Mouse (Mus musculus) G1E (cell line): ENCODE measurements around the gene Hist1h2bg. TPM values are rescaled to one million over a fixed set of nuclear protein-coding genes. Genes with fewer than 3 reads are reported as not detected.
A peak's percentile ranks its signal among the peaks of the same experiment; 100 is the strongest.
"Not testable (repeated sequence)": the region's sequence is repeated elsewhere in the genome, so short reads cannot be mapped to it uniquely, and the experiment has no call there.

Experiments used
- ATAC-seq: 2 replicates; pipeline ENCODE4 v1.8.0; 2016; ENCODE audit warnings: mild to moderate bottlenecking; ENCODE audit not compliant: insufficient number of reproducible peaks, poor library complexity, low FRiP score, severe bottlenecking; ENCODE audit errors: extremely low read depth
- DNase-seq: peaks from one replicate; pipeline ENCODE4 v3.0.0; 2012; ENCODE audit warnings: low spot score
- H3K27me3 ChIP-seq: 2 replicates; pipeline ENCODE4 v1.6.1; 2012; ENCODE audit warnings: mild to moderate bottlenecking, low read length, inconsistent platforms; ENCODE audit not compliant: insufficient read depth
- H3K36me3 ChIP-seq: replicated peaks from 2 replicates; pipeline ENCODE3; 2012; ENCODE audit warnings: mild to moderate bottlenecking, inconsistent platforms
- H3K4me1 ChIP-seq: 2 replicates; pipeline ENCODE4 v1.6.1; 2012; ENCODE audit warnings: low read depth, low read length, inconsistent platforms, mixed read lengths; ENCODE audit not compliant: insufficient read depth
- H3K4me3 ChIP-seq: 2 replicates; pipeline ENCODE4 v1.5.1; 2012; ENCODE audit warnings: low read depth, mild to moderate bottlenecking, inconsistent platforms, low read length, moderate library complexity, mixed read lengths
- H3K9me3 ChIP-seq: replicated peaks from 2 replicates; pipeline ENCODE4 v1.6.1; 2012; ENCODE audit warnings: inconsistent platforms
- CTCF ChIP-seq: IDR thresholded peaks from 2 replicates; pipeline ENCODE4 v1.5.1; 2012; ENCODE audit warnings: low read depth, low read length, inconsistent platforms, mixed read lengths
- GATA1 ChIP-seq: IDR thresholded peaks from 2 replicates; pipeline ENCODE4 v1.6.1; 2012; ENCODE audit warnings: borderline replicate concordance, low read length, inconsistent platforms, mixed read lengths
- GATA2 ChIP-seq: IDR thresholded peaks from 2 replicates; pipeline ENCODE4 v1.6.1; 2012; ENCODE audit warnings: low read depth, low read length, inconsistent platforms, borderline replicate concordance
- POLR2AphosphoS5 ChIP-seq: IDR thresholded peaks from 2 replicates; pipeline ENCODE4 v1.6.1; 2012; ENCODE audit warnings: low read depth, low read length, inconsistent platforms; ENCODE audit not compliant: insufficient replicate concordance
- TAL1 ChIP-seq: conservative IDR thresholded peaks from 2 replicates; pipeline ENCODE4 v1.6.1; 2012; ENCODE audit warnings: low read depth, low read length, inconsistent platforms, mixed read lengths
- polyA plus RNA-seq: library from polyadenylated mRNA; stranded (reverse); fragments of >175 nt; gene quantifications from 2 replicates; pipeline ENCODE4 v1.2.3, GENCODE M21; 2012
- total RNA-seq, 2 experiments: library from RNA; stranded (forward) in 1 of 2; stranded (reverse) in 1 of 2; fragments of 200-1000 nt in 1 of 2; fragments of >200 nt in 1 of 2; fragmentation: Nextera tagmentation in 1 of 2; gene quantifications; 2 replicates each; pipeline ENCODE4 v1.2.3; 2014 to 2017

Hist1h2bg gene
- total and polyA plus RNA-seq, 3 experiments: 13.0 to 1,531 (median 1,342) TPM

- Histone ChIP-seq H3K4me3 (peak overlapping the region; percentile 67; the same call in 1 of the 2 replicates), H3K4me1 (peaks cover 43% of the 10 kb centered on the region), H3K9me3 (no peaks in the 10 kb centered on the region), H3K36me3 (no peaks in the 10 kb centered on the region), H3K27me3 (no peaks in the 10 kb centered on the region)
- ATAC-seq: no peak
- DNase-seq: no peak
- no peak for TF ChIP-seq TAL1
- no peak for TF ChIP-seq GATA2
- peak; percentile 92; the same call in 1 of the 2 replicates for TF ChIP-seq POLR2AphosphoS5
- no peak for TF ChIP-seq GATA1
- no peak for TF ChIP-seq CTCF
Observed at GRCm38 (mm10) chr13:23550761-23551145, 20.4 kb upstream of the Hist1h2bg start.

GRCm38 (mm10) chr13:23551146-23551834 lies 19.9 kb upstream of the Hist1h2bg start, which contains the start of gene Hist1h4f:
TSS of gene Hist1h4f (minus strand) at chr13:23551648.
- not testable (repeated sequence) for H3K27me3 ChIP-seq, H3K9me3 ChIP-seq, H3K36me3 ChIP-seq
- H3K4me1 ChIP-seq: peaks cover 40% of the 10 kb centered on the region
- peak within 1 kb of the TSS; percentile 67 for H3K4me3 ChIP-seq
- ATAC-seq (peak; percentile 45), DNase-seq (peak; percentile 20)
- TF ChIP-seq POLR2AphosphoS5: peak; percentile 93

- TF ChIP-seq GATA2: no peak
- no peak for TF ChIP-seq GATA1
- no peak for TF ChIP-seq CTCF
- TF ChIP-seq TAL1: no peak
- no peak for TF ChIP-seq POLR2AphosphoS5
- ATAC-seq (no peak), DNase-seq (no peak)
- H3K27me3 ChIP-seq: no peaks in the 10 kb centered on the region
- no peaks in the 10 kb centered on the region for H3K36me3 ChIP-seq
- H3K4me3 ChIP-seq: no peak overlapping the region
- H3K4me1 ChIP-seq: peaks cover 40% of the 10 kb centered on the region
- no peaks in the 10 kb centered on the region for H3K9me3 ChIP-seq
Observed at GRCm38 (mm10) chr13:23551931-23552914, 19.0 kb upstream of the Hist1h2bg start.

GRCm38 (mm10) chr13:23552962-23553361 lies 18.2 kb upstream of the Hist1h2bg start, which contains the start of gene Hist1h1d:
TSS of gene Hist1h1d (plus strand) at chr13:23553262.
- Histone ChIP-seq H3K9me3 (no peaks in the 10 kb centered on the region), H3K4me1 (peaks cover 43% of the 10 kb centered on the region), H3K36me3 (no peaks in the 10 kb centered on the region), H3K27me3 (no peaks in the 10 kb centered on the region), H3K4me3 (no peak within 1 kb of the TSS)
- TF ChIP-seq GATA1 (no peak), POLR2AphosphoS5 (no peak), GATA2 (no peak), CTCF (no peak), TAL1 (no peak)
- DNase-seq (no peak), ATAC-seq (no peak)

- ATAC-seq: no peak
- no peaks in the 10 kb centered on the region for H3K36me3 ChIP-seq
- no peaks in the 10 kb centered on the region for H3K9me3 ChIP-seq
- no peak for TF ChIP-seq CTCF
- no peak for TF ChIP-seq GATA1
- TF ChIP-seq TAL1: no peak
- TF ChIP-seq GATA2: no peak
- no peak for TF ChIP-seq POLR2AphosphoS5
- peaks cover 39% of the 10 kb centered on the region for H3K4me1 ChIP-seq
- peak overlapping the region; percentile 68; the same call in 1 of the 2 replicates for H3K4me3 ChIP-seq
- no peaks in the 10 kb centered on the region for H3K27me3 ChIP-seq
- DNase-seq: no peak
Observed at GRCm38 (mm10) chr13:23554393-23554792, 16.8 kb upstream of the Hist1h2bg start.
